Mouse (Mus musculus) thymus, postnatal 36 days (tissue): ENCODE results near the gene Srpk2.
"Not testable (repeated sequence)": the region's sequence is repeated elsewhere in the genome, so short reads cannot be mapped to it uniquely, and the experiment has no call there.

ENCODE experiments used
- DNase-seq, 2 experiments: peaks; one replicate each; pipeline ENCODE4 v3.0.0; 2022; ENCODE audit warnings: mixed read lengths in 2 of 2

Gene Srpk2

GRCm38 (mm10) chr5:23672136-23672535 is 12.3 kb downstream of the Srpk2 start:
- DNase-seq, result no peak

GRCm38 (mm10) chr5:23670880-23671279 is 13.5 kb downstream of the Srpk2 start:
- DNase-seq, result peak; percentile 19 to 32

GRCm38 (mm10) chr5:23665906-23666305 is 18.5 kb downstream of the Srpk2 start:
- no peak for DNase-seq

GRCm38 (mm10) chr5:23661191-23661590 is 23.2 kb downstream of the Srpk2 start:
- DNase-seq, result no peak

- no peak for DNase-seq
These were observed 26.4 kb downstream of the Srpk2 start for GRCm38 (mm10) chr5:23658017-23658416.

GRCm38 (mm10) chr5:23656590-23656989 is 27.8 kb downstream of the Srpk2 start:
- DNase-seq, result no peak

- DNase-seq, result no peak
These were observed 29.4 kb downstream of the Srpk2 start for GRCm38 (mm10) chr5:23655030-23655429.

- DNase-seq, result no peak
These were observed 32.1 kb downstream of the Srpk2 start for GRCm38 (mm10) chr5:23652326-23652725.

- no peak for DNase-seq
These were observed 32.6 kb downstream of the Srpk2 start for GRCm38 (mm10) chr5:23651786-23652185.

GRCm38 (mm10) chr5:23650504-23650903 is 33.9 kb downstream of the Srpk2 start:
- DNase-seq, result no peak

GRCm38 (mm10) chr5:23649246-23649645 is 35.2 kb downstream of the Srpk2 start:
- no peak for DNase-seq

- peak; percentile 51 to 69 for DNase-seq
These were observed 38.7 kb downstream of the Srpk2 start for GRCm38 (mm10) chr5:23645671-23646070.

- not testable (repeated sequence) for DNase-seq
These were observed 45.2 kb downstream of the Srpk2 start for GRCm38 (mm10) chr5:23639193-23639592.

- DNase-seq, result no peak
These were observed 46.4 kb downstream of the Srpk2 start for GRCm38 (mm10) chr5:23638023-23638422.

GRCm38 (mm10) chr5:23637337-23637736 is 47.1 kb downstream of the Srpk2 start:
- peak; percentile 19 to 26 for DNase-seq

- DNase-seq, result peak; percentile 36 to 52
These were observed 52.9 kb downstream of the Srpk2 start for GRCm38 (mm10) chr5:23631490-23631889.

GRCm38 (mm10) chr5:23627221-23627620 is 57.2 kb downstream of the Srpk2 start:
- DNase-seq, result no peak

GRCm38 (mm10) chr5:23626173-23626572 is 58.2 kb downstream of the Srpk2 start:
- DNase-seq, result no peak

- no peak for DNase-seq
These were observed 63.8 kb downstream of the Srpk2 start for GRCm38 (mm10) chr5:23620621-23621020.

- peak in 1 of 2 experiments; percentile 23 for DNase-seq
These were observed 65.8 kb downstream of the Srpk2 start for GRCm38 (mm10) chr5:23618656-23619055.

GRCm38 (mm10) chr5:23617104-23617415 is 67.4 kb downstream of the Srpk2 start:
- peak in 1 of 2 experiments; percentile 33 for DNase-seq

- peak; percentile 39 to 42 for DNase-seq
These were observed 67.9 kb downstream of the Srpk2 start for GRCm38 (mm10) chr5:23616270-23617103.

- no peak for DNase-seq
These were observed 68.7 kb downstream of the Srpk2 start for GRCm38 (mm10) chr5:23615586-23616269.

- no peak for DNase-seq
These were observed 71.6 kb downstream of the Srpk2 start for GRCm38 (mm10) chr5:23612856-23613255.
